Mouse (Mus musculus): ENCODE data around the gene Tppp3. TPM values are rescaled to one million over a fixed set of nuclear protein-coding genes. Genes with fewer than 3 reads are reported as not detected.

Gene Tppp3
- polyA plus RNA-seq (2015; fragmentation: Nextera tagmentation; extraction: Ambion mirVana): 27.5 and 39.8 TPM in 2 replicates

GRCm38 (mm10) chr8:105471314-105472015, at the start of gene Tppp3:
Tppp3 (minus strand) TSS chr8:105471526.
- Histone ChIP-seq H3K9ac (peak within 1 kb of the TSS; percentile 42), H3K9me3 (replicated peaks) (no peaks in the 10 kb centered on the region), H3K4me3 (peak within 1 kb of the TSS; percentile 42), H3K36me3 (no peaks in the 10 kb centered on the region), H3K27ac (no peak within 1 kb of the TSS), H3K27me3 (peaks cover 12% of the 10 kb centered on the region; the same call in 1 of the 2 replicates), H3K4me2 (peak within 1 kb of the TSS; percentile 64), H3K4me1 (replicated peaks) (peaks cover 47% of the 10 kb centered on the region)
- peak; percentile 94 for ATAC-seq (replicated peaks; ENCODE audit: insufficient number of reproducible peaks, insufficient read depth, low FRiP score, low read depth)
- 9% methylated on average over 25 of the region's 25 CpGs for WGBS

GRCm38 (mm10) chr8:105521061-105521460, 49.7 kb upstream of the Tppp3 start:
- no peak for ATAC-seq (replicated peaks; ENCODE audit: insufficient number of reproducible peaks, insufficient read depth, low FRiP score, low read depth)
- Histone ChIP-seq H3K9ac (no peak overlapping the region), H3K4me3 (no peak overlapping the region)

GRCm38 (mm10) chr8:105520521-105520920, 49.2 kb upstream of the Tppp3 start:
- H3K9ac ChIP-seq: no peak overlapping the region
- H3K36me3 ChIP-seq: peaks cover 15% of the 10 kb centered on the region; the same call in 1 of the 2 replicates
- H3K27me3 ChIP-seq: peaks cover 42% of the 10 kb centered on the region
- H3K4me1 ChIP-seq (replicated peaks): peaks cover 31% of the 10 kb centered on the region
- no peak overlapping the region for H3K27ac ChIP-seq
- no peak overlapping the region for H3K4me3 ChIP-seq
- no peaks in the 10 kb centered on the region for H3K9me3 ChIP-seq (replicated peaks)
- H3K4me2 ChIP-seq: no peak overlapping the region
- WGBS: 52% methylated on average over 5 of the region's 5 CpGs
- no peak for ATAC-seq (replicated peaks; ENCODE audit: insufficient number of reproducible peaks, insufficient read depth, low FRiP score, low read depth)

More at GRCm38 (mm10) chr8:105521061-105521460, 49.7 kb upstream of the Tppp3 start:
- Histone ChIP-seq H3K27ac (no peak overlapping the region), H3K4me1 (replicated peaks) (peaks cover 28% of the 10 kb centered on the region), H3K9me3 (replicated peaks) (no peaks in the 10 kb centered on the region), H3K36me3 (peaks cover 15% of the 10 kb centered on the region; the same call in 1 of the 2 replicates), H3K27me3 (peaks cover 42% of the 10 kb centered on the region), H3K4me2 (no peak overlapping the region)
- WGBS: 19% methylated on average over 3 of the region's 3 CpGs

- Histone ChIP-seq H3K27me3 (peaks cover 48% of the 10 kb centered on the region), H3K36me3 (peaks cover 8% of the 10 kb centered on the region; the same call in 1 of the 2 replicates), H3K4me2 (peak overlapping the region; percentile 97; the same call in 1 of the 2 replicates), H3K9ac (no peak overlapping the region), H3K4me1 (replicated peaks) (peaks cover 31% of the 10 kb centered on the region), H3K4me3 (peak overlapping the region; percentile 51; the same call in 1 of the 2 replicates), H3K9me3 (replicated peaks) (no peaks in the 10 kb centered on the region), H3K27ac (no peak overlapping the region)
- ATAC-seq (replicated peaks; ENCODE audit: insufficient number of reproducible peaks, insufficient read depth, low FRiP score, low read depth): no peak
- WGBS: 18% methylated on average over 2 of the region's 2 CpGs
These were observed 48.3 kb upstream of the Tppp3 start for GRCm38 (mm10) chr8:105519591-105519990.

GRCm38 (mm10) chr8:105518436-105519313, 47.3 kb upstream of the Tppp3 start, which contains the start of gene Hsd11b2:
Hsd11b2 (plus strand) TSS chr8:105518755.
- under 1% methylated on average over 65 of the region's 68 CpGs for WGBS
- H3K4me1 ChIP-seq (replicated peaks): peaks cover 31% of the 10 kb centered on the region
- no peaks in the 10 kb centered on the region for H3K36me3 ChIP-seq
- peak; percentile 24; the same call in 1 of the 2 replicates for ATAC-seq (replicated peaks; ENCODE audit: insufficient number of reproducible peaks, insufficient read depth, low FRiP score, low read depth)
- peaks cover 48% of the 10 kb centered on the region for H3K27me3 ChIP-seq
- H3K27ac ChIP-seq: no peak within 1 kb of the TSS
- H3K4me2 ChIP-seq: peak within 1 kb of the TSS; percentile 97
- H3K9ac ChIP-seq: peak within 1 kb of the TSS; percentile 45
- H3K9me3 ChIP-seq (replicated peaks): no peaks in the 10 kb centered on the region
- peak within 1 kb of the TSS; percentile 51 for H3K4me3 ChIP-seq

GRCm38 (mm10) chr8:105517346-105517745, 46.0 kb upstream of the Tppp3 start:
- Histone ChIP-seq H3K36me3 (no peaks in the 10 kb centered on the region), H3K9ac (no peak overlapping the region), H3K4me3 (no peak overlapping the region), H3K4me1 (replicated peaks) (peaks cover 31% of the 10 kb centered on the region), H3K9me3 (replicated peaks) (no peaks in the 10 kb centered on the region), H3K4me2 (peak overlapping the region; percentile 97; the same call in 1 of the 2 replicates), H3K27me3 (peaks cover 48% of the 10 kb centered on the region), H3K27ac (no peak overlapping the region)
- ATAC-seq (replicated peaks; ENCODE audit: insufficient number of reproducible peaks, insufficient read depth, low FRiP score, low read depth): no peak
- 36% methylated on average over 8 of the region's 8 CpGs for WGBS

- Histone ChIP-seq H3K4me1 (replicated peaks) (peaks cover 31% of the 10 kb centered on the region), H3K27ac (no peak overlapping the region), H3K4me2 (peak overlapping the region; percentile 52), H3K36me3 (no peaks in the 10 kb centered on the region), H3K4me3 (peak overlapping the region; percentile 10; the same call in 1 of the 2 replicates), H3K9me3 (replicated peaks) (no peaks in the 10 kb centered on the region), H3K9ac (no peak overlapping the region), H3K27me3 (peaks cover 48% of the 10 kb centered on the region)
- 15% methylated on average over 12 of the region's 12 CpGs for WGBS
- peak; percentile 33; the same call in 1 of the 2 replicates for ATAC-seq (replicated peaks; ENCODE audit: insufficient number of reproducible peaks, insufficient read depth, low FRiP score, low read depth)
These were observed 44.8 kb upstream of the Tppp3 start for GRCm38 (mm10) chr8:105516018-105516645.

GRCm38 (mm10) chr8:105514656-105515055, 43.3 kb upstream of the Tppp3 start:
- Histone ChIP-seq H3K27ac (no peak overlapping the region), H3K36me3 (no peaks in the 10 kb centered on the region), H3K4me2 (no peak overlapping the region), H3K4me3 (no peak overlapping the region), H3K27me3 (peaks cover 42% of the 10 kb centered on the region), H3K4me1 (replicated peaks) (peaks cover 29% of the 10 kb centered on the region), H3K9ac (0 out of 2 replicates have a peak overlapping the region, but pooled peaks have one; percentile 9), H3K9me3 (replicated peaks) (no peaks in the 10 kb centered on the region)
- 62% methylated on average over 5 of the region's 5 CpGs for WGBS
- no peak for ATAC-seq (replicated peaks; ENCODE audit: insufficient number of reproducible peaks, insufficient read depth, low FRiP score, low read depth)

- ATAC-seq (replicated peaks; ENCODE audit: insufficient number of reproducible peaks, insufficient read depth, low FRiP score, low read depth): no peak
- Histone ChIP-seq H3K9me3 (replicated peaks) (no peaks in the 10 kb centered on the region), H3K4me1 (replicated peaks) (peaks cover 25% of the 10 kb centered on the region), H3K27ac (no peak overlapping the region), H3K9ac (no peak overlapping the region), H3K36me3 (no peaks in the 10 kb centered on the region), H3K4me3 (no peak overlapping the region), H3K27me3 (peaks cover 37% of the 10 kb centered on the region), H3K4me2 (no peak overlapping the region)
- 83% methylated on average over 6 of the region's 6 CpGs for WGBS
These were observed 42.9 kb upstream of the Tppp3 start for GRCm38 (mm10) chr8:105514194-105514593.

GRCm38 (mm10) chr8:105509997-105510735, 38.8 kb upstream of the Tppp3 start:
- 45% methylated on average over 12 of the region's 12 CpGs for WGBS
- ATAC-seq (replicated peaks; ENCODE audit: insufficient number of reproducible peaks, insufficient read depth, low FRiP score, low read depth): no peak
- H3K27ac ChIP-seq: no peak overlapping the region

More at GRCm38 (mm10) chr8:105509997-105510735, 38.8 kb upstream of the Tppp3 start:
- no peak overlapping the region for H3K4me3 ChIP-seq
- no peaks in the 10 kb centered on the region for H3K9me3 ChIP-seq (replicated peaks)
- 0 out of 2 replicates have a peak, but pooled peaks cover 4% of the 10 kb centered on the region for H3K27me3 ChIP-seq
- no peaks in the 10 kb centered on the region for H3K36me3 ChIP-seq
- H3K4me1 ChIP-seq (replicated peaks): peaks cover 4% of the 10 kb centered on the region
- no peak overlapping the region for H3K9ac ChIP-seq
- H3K4me2 ChIP-seq: no peak overlapping the region
